Mouse (Mus musculus) midbrain, embryonic 14.5 days (tissue): Measurements from ENCODE around the gene Sort1. TPM values are rescaled to one million over a fixed set of nuclear protein-coding genes. Genes with fewer than 3 reads are reported as not detected.

Experiments
- ATAC-seq: fragments of 200-750 bp; cut with Nextera tagmentation; 2 replicates; pipeline ENCODE4 v1.8.0; 2017; ENCODE audit warnings: moderate number of reproducible peaks, moderate library complexity; ENCODE audit not compliant: low FRiP score, low TSS enrichment
- DNase-seq: peaks from one replicate; pipeline ENCODE4 v3.0.0-alpha.2; 2015
- H3K27ac ChIP-seq: fragments of 300-500 bp; sonication (generic); replicated peaks from 2 replicates; pipeline ENCODE4 v1.5.1; 2014; ENCODE audit warnings: mild to moderate bottlenecking, low read depth, low read length, moderate library complexity
- H3K27me3 ChIP-seq: fragments of 300-500 bp; sonication (generic); 2 replicates; pipeline ENCODE4 v1.6.1; 2014; ENCODE audit warnings: low read length, control low read depth, mixed read lengths; ENCODE audit not compliant: control insufficient read depth, insufficient read depth
- H3K36me3 ChIP-seq: fragments of 300-500 bp; sonication (generic); 2 replicates; pipeline ENCODE4 v1.6.1; 2014; ENCODE audit warnings: low read length, control low read depth; ENCODE audit not compliant: control insufficient read depth, insufficient read depth
- H3K4me1 ChIP-seq: fragments of 300-500 bp; sonication (generic); 2 replicates; pipeline ENCODE4 v1.6.1; 2014; ENCODE audit warnings: mild to moderate bottlenecking, antibody characterized with exemption, low read length, control low read depth; ENCODE audit not compliant: control insufficient read depth, insufficient read depth
- H3K4me2 ChIP-seq: fragments of 300-500 bp; sonication (generic); 2 replicates; pipeline ENCODE4 v1.6.1; 2014; ENCODE audit warnings: mild to moderate bottlenecking, low read length, moderate library complexity
- H3K4me3 ChIP-seq: fragments of 300-500 bp; sonication (generic); replicated peaks from 2 replicates; pipeline ENCODE4 v1.5.1; 2014; ENCODE audit warnings: low read depth, low read length
- H3K9ac ChIP-seq: fragments of 300-500 bp; sonication (generic); replicated peaks from 2 replicates; pipeline ENCODE4 v1.6.1; 2014; ENCODE audit warnings: mild to moderate bottlenecking, low read length, moderate library complexity
- H3K9me3 ChIP-seq: fragments of 300-500 bp; sonication (generic); 2 replicates; pipeline ENCODE4 v1.6.1; 2016; ENCODE audit warnings: low read length, control low read depth, mixed read lengths; ENCODE audit not compliant: control insufficient read depth
- WGBS: fragments of 180-500 bp; shearing (Covaris S2); extraction: QIAGEN DNeasy Blood & Tissue Kit; methylation state at CpG from one replicate; pipeline ENCODE4 v1.1.7; 2014; 5-methylcytosine and 5-hydroxymethylcytosine counted together
- polyA plus RNA-seq: library from polyadenylated mRNA; unstranded; fragments of >200 nt; fragmentation: Nextera tagmentation; extraction: Ambion mirVana; gene quantifications from 2 replicates; pipeline ENCODE4 v1.2.1, GENCODE M21; 2014

Gene Sort1
- polyA plus RNA-seq, 1 experiment from 2014 or later = 28.6 TPM

- Histone ChIP-seq H3K27ac (no peak overlapping the region), H3K4me1 (peaks cover 2% of the 10 kb centered on the region; the same call in 1 of the 2 replicates), H3K36me3 (no peaks in the 10 kb centered on the region), H3K4me2 (no peak overlapping the region), H3K9me3 (no peaks in the 10 kb centered on the region), H3K27me3 (no peaks in the 10 kb centered on the region), H3K9ac (no peak overlapping the region), H3K4me3 (no peak overlapping the region)
- ATAC-seq = no peak
- 78% methylated on average over 7 of the region's 7 CpGs for WGBS
- no peak for DNase-seq
Observed at GRCm38 (mm10) chr3:108378875-108379663, 95.2 kb downstream of the Sort1 start.

GRCm38 (mm10) chr3:108380695-108381094 is 96.8 kb downstream of the Sort1 start:
- Histone ChIP-seq H3K27ac (no peak overlapping the region), H3K27me3 (no peaks in the 10 kb centered on the region), H3K4me3 (no peak overlapping the region), H3K4me1 (peaks cover 9% of the 10 kb centered on the region; the same call in 1 of the 2 replicates), H3K9ac (no peak overlapping the region), H3K36me3 (no peaks in the 10 kb centered on the region), H3K9me3 (no peaks in the 10 kb centered on the region), H3K4me2 (no peak overlapping the region)
- ATAC-seq = no peak
- WGBS = 72% methylated on average over 6 of the region's 6 CpGs
- DNase-seq = no peak

- no peak for ATAC-seq
- Histone ChIP-seq H3K36me3 (no peaks in the 10 kb centered on the region), H3K4me2 (no peak overlapping the region), H3K27ac (no peak overlapping the region), H3K4me3 (no peak overlapping the region), H3K9ac (no peak overlapping the region), H3K9me3 (no peaks in the 10 kb centered on the region), H3K4me1 (peaks cover 9% of the 10 kb centered on the region; the same call in 1 of the 2 replicates), H3K27me3 (no peaks in the 10 kb centered on the region)
- 89% methylated on average over 14 of the region's 14 CpGs for WGBS
- DNase-seq = no peak
Observed at GRCm38 (mm10) chr3:108381945-108382875, 98.3 kb downstream of the Sort1 start.

DNA sequence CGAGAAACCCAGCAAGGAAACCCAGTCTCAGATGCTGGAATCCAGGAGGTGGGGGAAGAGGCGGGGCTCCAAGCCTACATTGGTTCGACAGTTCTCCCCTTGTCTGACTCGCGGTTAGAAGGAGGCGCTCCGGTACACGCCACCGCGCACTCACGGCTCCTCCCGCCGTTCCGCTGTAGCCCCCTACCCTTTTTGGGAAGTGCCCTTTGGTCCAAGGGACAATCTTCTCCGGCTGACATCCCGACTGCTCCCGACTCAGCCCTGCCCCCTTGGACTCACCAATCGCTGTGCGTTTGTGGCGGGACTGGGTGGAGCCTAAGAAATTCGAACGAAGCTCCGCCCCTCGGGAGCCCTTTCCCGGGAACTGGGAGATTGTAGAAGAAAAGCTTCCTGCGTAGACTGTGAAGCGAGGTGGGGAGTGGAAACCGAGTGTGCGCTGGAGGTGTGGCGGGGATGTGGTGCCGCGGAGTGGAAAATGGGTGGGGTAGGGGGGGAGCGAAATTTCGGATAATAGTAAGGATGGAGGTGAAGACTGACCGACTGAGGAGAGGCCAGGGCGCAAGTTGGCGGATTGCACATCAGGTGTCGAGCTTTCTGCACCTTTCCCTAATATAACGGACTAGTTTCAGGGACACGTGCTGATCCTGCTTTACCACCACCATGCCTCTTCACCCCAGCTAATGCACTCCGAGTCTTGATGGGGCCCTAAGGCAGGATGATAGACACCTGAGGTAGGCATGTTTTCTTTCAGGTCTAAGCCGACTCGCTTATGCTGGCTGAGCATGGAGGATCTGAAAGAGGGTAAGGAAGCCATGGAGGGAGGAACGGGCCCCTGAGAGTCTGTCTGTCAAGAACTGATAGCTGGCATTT is 99.8 kb downstream of the Sort1 start, which contains the start of gene Psrc1:
Gene Psrc1, plus strand, starts transcription at position 355 of the 870 bp plus-strand sequence.
- H3K4me2 ChIP-seq = peak within 1 kb of the TSS; percentile 65
- peaks cover 9% of the 10 kb centered on the region; the same call in 1 of the 2 replicates for H3K4me1 ChIP-seq
- peak; percentile 90 for ATAC-seq
- no peaks in the 10 kb centered on the region for H3K27me3 ChIP-seq
- H3K9me3 ChIP-seq = no peaks in the 10 kb centered on the region
- peak; percentile 96 for DNase-seq
- H3K36me3 ChIP-seq = no peaks in the 10 kb centered on the region
- H3K27ac ChIP-seq = peak within 1 kb of the TSS; percentile 57; the same call in 1 of the 2 replicates
- H3K4me3 ChIP-seq = peak within 1 kb of the TSS; percentile 50
- H3K9ac ChIP-seq = peak within 1 kb of the TSS; percentile 42
- WGBS = under 1% methylated on average over 44 of the region's 44 CpGs

- DNase-seq = no peak
Observed at GRCm38 (mm10) chr3:108384425-108384824, 100.5 kb downstream of the Sort1 start.

DNA sequence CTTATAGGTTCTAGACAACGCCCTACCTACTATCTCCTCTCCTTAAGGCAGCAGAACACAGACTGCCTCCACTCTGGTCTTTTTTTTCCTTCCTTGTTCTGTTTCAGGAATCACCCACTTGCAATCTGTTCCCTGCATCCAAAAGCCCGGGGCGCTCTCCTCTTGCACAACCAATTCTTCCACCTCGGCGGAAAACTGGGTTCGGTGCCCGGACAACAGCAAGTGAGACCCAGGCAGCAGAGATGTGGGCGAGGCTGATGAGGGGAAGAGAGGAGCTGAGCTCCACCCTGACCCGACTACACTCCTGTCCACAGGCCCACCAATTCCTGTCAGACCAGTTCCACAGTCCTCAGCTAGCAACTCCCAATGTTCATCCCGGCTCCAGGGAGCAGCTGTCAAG is 102.3 kb downstream of the Sort1 start:
- H3K4me1 ChIP-seq = peaks cover 9% of the 10 kb centered on the region; the same call in 1 of the 2 replicates
- no peak overlapping the region for H3K4me2 ChIP-seq
- H3K9me3 ChIP-seq = no peaks in the 10 kb centered on the region
- no peak overlapping the region for H3K9ac ChIP-seq
- ATAC-seq (no peak), DNase-seq (no peak)
- H3K36me3 ChIP-seq = peaks cover 1% of the 10 kb centered on the region; the same call in 1 of the 2 replicates
- no peak overlapping the region for H3K4me3 ChIP-seq
- no peaks in the 10 kb centered on the region for H3K27me3 ChIP-seq
- no peak overlapping the region for H3K27ac ChIP-seq
- 93% methylated on average over 10 of the region's 10 CpGs for WGBS

More at GRCm38 (mm10) chr3:108384425-108384824, 100.5 kb downstream of the Sort1 start:
- Histone ChIP-seq H3K4me2 (peak overlapping the region; percentile 65), H3K4me1 (peaks cover 9% of the 10 kb centered on the region; the same call in 1 of the 2 replicates), H3K27me3 (no peaks in the 10 kb centered on the region), H3K27ac (no peak overlapping the region), H3K9me3 (no peaks in the 10 kb centered on the region), H3K36me3 (no peaks in the 10 kb centered on the region), H3K4me3 (peak overlapping the region; percentile 50), H3K9ac (no peak overlapping the region)
- WGBS = 41% methylated on average over 2 of the region's 2 CpGs
- ATAC-seq = no peak

DNA sequence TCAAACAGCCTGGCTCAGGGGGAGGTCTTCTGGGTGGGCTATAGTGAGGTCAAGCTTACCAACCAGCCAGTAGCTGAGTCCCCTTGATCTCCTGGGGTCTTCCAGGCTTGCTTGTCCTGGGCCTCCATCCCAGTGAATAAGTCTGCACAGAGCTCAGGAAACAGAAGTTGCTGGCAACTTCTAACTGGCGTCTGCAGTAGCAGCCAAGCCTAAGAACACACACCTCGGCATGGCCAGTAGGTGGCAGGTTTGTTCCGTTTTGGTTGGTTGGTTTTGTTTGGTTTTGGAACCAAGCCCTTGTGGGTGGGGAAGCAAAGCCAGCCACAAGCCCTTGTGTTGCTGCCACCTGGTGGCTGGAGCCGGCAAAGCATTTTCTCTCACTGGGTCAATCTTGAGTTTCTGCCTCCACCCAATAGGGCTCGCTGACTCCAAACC is 105.2 kb downstream of the Sort1 start:
- no peaks in the 10 kb centered on the region for H3K9me3 ChIP-seq
- no peak overlapping the region for H3K4me3 ChIP-seq
- peaks cover 30% of the 10 kb centered on the region for H3K36me3 ChIP-seq
- H3K4me2 ChIP-seq = no peak overlapping the region
- H3K9ac ChIP-seq = no peak overlapping the region
- H3K4me1 ChIP-seq = peaks cover 6% of the 10 kb centered on the region; the same call in 1 of the 2 replicates
- DNase-seq = peak; percentile 97
- no peaks in the 10 kb centered on the region for H3K27me3 ChIP-seq
- 1% methylated on average over 5 of the region's 5 CpGs for WGBS
- 0 out of 2 replicates have a peak overlapping the region, but pooled peaks have one; percentile 3 for H3K27ac ChIP-seq
- peak; percentile 80 for ATAC-seq

GRCm38 (mm10) chr3:108392299-108392698 is 108.4 kb downstream of the Sort1 start:
- WGBS = 18% methylated on average over 10 of the region's 10 CpGs
- DNase-seq (no peak), ATAC-seq (no peak)
- Histone ChIP-seq H3K27me3 (no peaks in the 10 kb centered on the region), H3K9me3 (no peaks in the 10 kb centered on the region), H3K36me3 (peaks cover 62% of the 10 kb centered on the region), H3K4me2 (no peak overlapping the region), H3K4me1 (no peaks in the 10 kb centered on the region), H3K27ac (no peak overlapping the region), H3K4me3 (no peak overlapping the region), H3K9ac (no peak overlapping the region)
